Mouse (Mus musculus) liver, adult (tissue): ENCODE results near the gene Trim7.

Source experiments
- GATA4 ChIP-seq: IDR thresholded peaks from 2 replicates; pipeline ENCODE4 v1.6.1; 2014; ENCODE audit warnings: mild to moderate bottlenecking, low read length; ENCODE audit not compliant: insufficient replicate concordance

Gene Trim7

GRCm38 (mm10) chr11:48833731-48834639 is 8.0 kb downstream of the Trim7 start:
- no peak for TF ChIP-seq GATA4

- no peak for TF ChIP-seq GATA4
These were observed 10.0 kb downstream of the Trim7 start for GRCm38 (mm10) chr11:48835923-48836322.

GRCm38 (mm10) chr11:48836990-48837309 is 11.0 kb downstream of the Trim7 start:
- no peak for TF ChIP-seq GATA4

GRCm38 (mm10) chr11:48837310-48838180 is 11.6 kb downstream of the Trim7 start:
- no peak for TF ChIP-seq GATA4

- TF ChIP-seq GATA4: no peak
These were observed 12.3 kb downstream of the Trim7 start for GRCm38 (mm10) chr11:48838181-48838797.

GRCm38 (mm10) chr11:48838879-48839680 is 13.1 kb downstream of the Trim7 start:
- TF ChIP-seq GATA4: no peak

- TF ChIP-seq GATA4: no peak
These were observed 14.9 kb downstream of the Trim7 start for GRCm38 (mm10) chr11:48840805-48841204.

GRCm38 (mm10) chr11:48841213-48841612 is 15.3 kb downstream of the Trim7 start:
- TF ChIP-seq GATA4: no peak

GRCm38 (mm10) chr11:48842378-48842792 is 16.4 kb downstream of the Trim7 start:
- no peak for TF ChIP-seq GATA4

- no peak for TF ChIP-seq GATA4
These were observed 17.3 kb downstream of the Trim7 start for GRCm38 (mm10) chr11:48843202-48843601.

GRCm38 (mm10) chr11:48844309-48844708 is 18.4 kb downstream of the Trim7 start:
- no peak for TF ChIP-seq GATA4

- no peak for TF ChIP-seq GATA4
These were observed 19.4 kb downstream of the Trim7 start for GRCm38 (mm10) chr11:48845244-48845815.

- TF ChIP-seq GATA4: no peak
These were observed 20.9 kb downstream of the Trim7 start for GRCm38 (mm10) chr11:48846881-48847280.

GRCm38 (mm10) chr11:48850240-48850639 is 24.3 kb downstream of the Trim7 start:
- TF ChIP-seq GATA4: no peak
